Mouse (Mus musculus): ENCODE data around the gene Arhgap29. TPM values are rescaled to one million over a fixed set of nuclear protein-coding genes. Genes with fewer than 3 reads are reported as not detected.

Arhgap29 gene
- 3.4 and 4.9 TPM in 2 replicates for polyA plus RNA-seq (2015; fragmentation: Nextera tagmentation; extraction: Ambion mirVana)

GRCm38 (mm10) chr3:121952041-121952591 lies at the start of gene Arhgap29:
TSS of gene Arhgap29 (plus strand) at chr3:121952541.
- DNase-seq (ENCODE audit: low spot score), result no peak

DNA sequence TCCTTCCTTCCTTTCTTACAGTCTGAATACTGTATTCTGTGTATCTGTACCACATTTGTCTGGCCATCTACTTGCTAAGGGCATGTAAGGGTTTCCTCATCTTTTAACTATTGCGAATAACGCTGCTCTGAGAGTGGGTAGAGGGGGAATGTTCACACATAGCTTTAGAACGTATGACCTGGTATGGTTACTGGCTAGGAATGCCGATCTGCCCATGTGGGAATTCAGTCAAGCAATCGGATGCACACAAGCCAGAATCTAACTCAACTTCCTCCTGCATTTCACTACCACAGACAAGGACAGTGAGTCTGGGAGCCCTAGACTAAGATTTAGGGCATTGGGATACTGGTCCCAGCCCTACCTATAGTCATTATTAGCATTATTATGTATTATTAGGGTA lies 49.6 kb upstream of the Arhgap29 start:
- no peak for DNase-seq (ENCODE audit: low spot score)

DNA sequence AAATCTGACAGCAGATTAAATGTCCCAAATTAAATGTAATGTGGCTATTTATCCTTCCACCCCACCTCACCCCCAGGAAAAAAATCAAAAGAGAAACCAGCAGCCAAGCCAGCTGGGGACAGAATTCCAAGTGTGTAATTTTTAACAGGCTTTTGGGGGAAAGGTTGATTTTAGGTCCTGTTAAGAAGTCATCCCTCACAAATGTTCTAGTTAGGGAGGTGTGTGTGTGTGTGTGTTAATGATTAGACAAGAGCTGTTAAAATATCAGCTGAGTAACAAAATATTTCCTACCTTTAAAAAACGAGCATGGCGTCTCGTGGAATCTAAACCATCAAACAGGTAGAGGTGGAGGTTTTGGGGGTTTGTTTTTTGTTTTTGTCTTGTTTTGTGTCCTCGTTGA lies 49.1 kb upstream of the Arhgap29 start:
- no peak for DNase-seq (ENCODE audit: low spot score)

- DNase-seq (ENCODE audit: low spot score), result no peak
These were observed 48.6 kb upstream of the Arhgap29 start for GRCm38 (mm10) chr3:121903695-121904094.

DNA sequence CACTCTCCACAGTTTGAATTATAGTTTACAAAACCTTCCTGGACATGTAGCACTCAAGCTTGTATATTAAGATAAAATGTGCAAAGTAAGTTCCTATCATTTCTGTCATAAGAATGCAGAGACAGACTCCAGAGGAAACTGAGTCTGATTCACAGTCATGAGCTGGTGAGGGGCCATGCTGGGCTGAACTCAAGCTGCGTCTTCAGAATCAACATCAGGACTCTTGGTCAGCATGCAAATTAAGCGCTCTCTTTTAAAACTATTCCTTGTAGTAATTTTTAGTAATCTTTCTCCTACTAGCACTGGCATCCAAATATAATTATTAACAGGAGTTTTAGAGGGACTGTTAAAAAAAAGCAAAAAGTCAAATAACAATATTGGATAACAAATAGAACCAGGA lies 47.9 kb upstream of the Arhgap29 start:
- DNase-seq (ENCODE audit: low spot score), result no peak

DNA sequence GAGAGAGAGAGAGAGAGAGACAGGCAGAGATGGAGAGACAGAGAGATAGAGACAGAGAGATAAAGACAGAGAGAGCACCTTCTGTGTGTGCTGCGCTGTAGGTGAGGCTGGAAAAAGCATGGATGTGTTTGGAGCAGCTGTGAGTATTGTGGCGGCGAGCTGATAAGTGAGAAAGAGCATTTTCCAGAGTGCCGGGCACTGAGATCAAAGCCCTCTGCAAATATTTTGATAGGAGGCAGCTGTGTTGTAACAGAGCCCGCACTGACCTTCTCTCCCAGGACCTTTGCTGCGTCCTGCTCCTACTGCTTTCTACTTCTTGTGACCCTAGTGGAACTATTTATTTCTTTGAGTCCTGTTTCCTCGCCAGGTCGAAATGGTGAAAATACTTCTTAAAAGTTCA lies 45.7 kb upstream of the Arhgap29 start:
- no peak for DNase-seq (ENCODE audit: low spot score)

DNA sequence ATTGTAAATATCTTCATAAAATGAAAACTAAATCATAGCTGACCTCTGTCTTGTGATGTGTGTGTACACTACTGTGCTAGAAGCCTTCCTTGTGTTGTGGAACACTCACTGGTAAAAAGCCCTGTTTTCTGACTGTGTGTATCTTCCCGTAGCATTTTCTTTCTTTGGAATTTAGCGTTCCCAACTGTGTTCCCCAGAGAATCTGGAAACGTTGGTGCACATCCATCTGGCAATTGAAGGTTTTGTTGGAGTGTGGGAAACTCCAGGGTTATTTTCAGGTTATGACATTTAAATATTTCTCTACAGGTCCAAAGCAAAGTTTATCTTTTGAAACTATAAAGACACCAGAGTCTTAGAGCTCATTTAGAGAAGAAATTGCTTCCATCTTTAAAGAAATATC lies 43.2 kb upstream of the Arhgap29 start:
- DNase-seq (ENCODE audit: low spot score), result no peak

GRCm38 (mm10) chr3:121913476-121913875 lies 38.9 kb upstream of the Arhgap29 start:
- no peak for DNase-seq (ENCODE audit: low spot score)

- DNase-seq (ENCODE audit: low spot score), result no peak
These were observed 37.7 kb upstream of the Arhgap29 start for GRCm38 (mm10) chr3:121914459-121915185.

GRCm38 (mm10) chr3:121915191-121915590 lies 37.1 kb upstream of the Arhgap29 start:
- DNase-seq (ENCODE audit: low spot score), result no peak

- no peak for DNase-seq (ENCODE audit: low spot score)
These were observed 35.4 kb upstream of the Arhgap29 start for GRCm38 (mm10) chr3:121916802-121917532.

GRCm38 (mm10) chr3:121917658-121918057 lies 34.7 kb upstream of the Arhgap29 start:
- no peak for DNase-seq (ENCODE audit: low spot score)

GRCm38 (mm10) chr3:121919961-121920360 lies 32.4 kb upstream of the Arhgap29 start:
- DNase-seq (ENCODE audit: low spot score), result no peak

DNA sequence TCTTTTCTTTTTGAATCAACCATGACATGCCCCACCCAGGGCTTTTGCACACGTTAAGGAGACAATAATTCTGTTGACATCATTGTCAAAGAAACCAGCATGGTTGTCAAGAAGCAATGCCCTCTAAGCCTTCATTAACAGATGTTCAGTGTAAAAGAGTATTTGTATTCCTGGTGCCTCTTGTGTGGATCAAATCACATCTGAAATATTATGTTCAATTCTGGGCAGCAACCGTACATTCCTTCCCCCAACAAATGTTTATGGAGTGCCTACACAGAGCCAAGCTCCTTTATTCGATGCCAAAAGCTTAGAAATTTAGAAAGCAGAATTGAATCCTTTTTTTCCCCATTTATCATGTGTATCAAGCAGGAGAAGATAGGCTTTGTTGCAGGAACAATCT lies 31.6 kb upstream of the Arhgap29 start:
- DNase-seq (ENCODE audit: low spot score), result no peak

DNA sequence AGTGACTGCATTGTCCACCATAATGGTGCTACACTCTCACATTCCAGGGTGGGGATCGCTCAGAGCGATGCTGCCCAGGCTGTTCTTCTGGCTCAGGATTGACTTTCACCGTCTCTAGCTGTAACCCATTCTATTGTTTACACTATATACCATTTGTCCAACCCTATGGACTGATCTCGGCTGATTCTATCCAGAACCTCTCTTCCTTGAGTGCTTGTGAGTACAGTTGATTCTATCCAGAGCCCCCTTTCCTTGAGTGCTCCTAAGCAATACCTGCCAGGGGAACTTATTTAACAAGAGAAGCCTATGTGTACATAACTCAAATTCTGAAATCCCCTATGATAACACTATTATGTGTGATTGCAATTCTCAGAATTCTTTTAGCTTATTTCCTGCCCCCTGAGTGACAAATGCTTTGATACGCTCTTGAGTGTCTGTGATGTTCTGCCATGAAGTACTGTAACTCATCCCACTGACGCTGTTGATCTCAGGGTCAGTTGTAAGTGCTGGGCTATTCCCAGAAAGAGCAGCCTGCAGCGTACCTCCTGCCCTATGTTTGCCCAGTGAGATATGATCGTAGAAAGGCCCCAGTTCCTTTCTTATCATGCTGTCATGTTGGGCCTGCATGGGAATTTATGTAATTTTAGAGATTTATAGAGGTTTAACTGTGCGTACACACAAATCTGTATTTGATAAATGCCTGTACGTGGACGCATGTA lies 27.4 kb upstream of the Arhgap29 start:
- DNase-seq (ENCODE audit: low spot score), result no peak

DNA sequence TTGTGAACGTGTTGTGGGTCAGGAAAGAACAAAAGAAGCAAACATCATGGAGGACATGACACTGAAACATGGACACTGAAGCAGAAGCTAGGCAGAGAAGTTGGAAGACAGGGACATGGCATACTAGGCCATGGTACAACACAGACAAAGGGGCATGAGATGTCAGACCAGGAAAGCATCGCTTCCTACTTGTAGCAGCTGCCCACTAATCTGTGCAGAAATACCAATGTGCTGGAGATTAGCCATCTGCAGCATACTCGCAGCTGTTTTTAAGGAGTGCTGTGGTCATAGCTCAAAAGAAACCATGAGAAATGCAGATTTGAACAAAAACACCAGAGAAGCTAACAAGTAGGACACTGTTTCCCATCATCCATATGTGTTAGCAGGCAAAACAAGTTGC lies 24.7 kb upstream of the Arhgap29 start:
- DNase-seq (ENCODE audit: low spot score), result no peak

GRCm38 (mm10) chr3:121932815-121933214 lies 19.5 kb upstream of the Arhgap29 start:
- no peak for DNase-seq (ENCODE audit: low spot score)

- DNase-seq (ENCODE audit: low spot score), result no peak
These were observed 16.1 kb upstream of the Arhgap29 start for GRCm38 (mm10) chr3:121936241-121936640.

DNA sequence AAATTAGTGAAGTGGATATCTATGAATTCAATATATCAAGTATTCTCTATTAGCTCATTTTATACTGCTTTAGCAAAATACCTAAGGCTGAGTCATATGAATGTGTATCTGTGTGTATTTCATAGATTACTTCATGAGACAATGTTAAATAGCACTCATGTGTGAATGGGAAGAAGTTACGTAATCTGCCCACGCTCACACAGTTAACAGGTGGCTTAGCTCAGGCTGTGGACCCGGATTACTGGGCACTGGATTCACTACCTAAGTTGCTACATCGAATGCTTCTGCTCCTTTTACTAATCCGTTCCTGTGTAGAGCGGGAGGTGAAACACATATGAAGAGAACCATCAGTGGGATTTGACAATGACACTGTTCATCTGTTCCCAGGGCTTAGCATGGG lies 15.3 kb upstream of the Arhgap29 start:
- no peak for DNase-seq (ENCODE audit: low spot score)

GRCm38 (mm10) chr3:121939658-121940057 lies 12.7 kb upstream of the Arhgap29 start:
- DNase-seq (ENCODE audit: low spot score), result no peak

DNA sequence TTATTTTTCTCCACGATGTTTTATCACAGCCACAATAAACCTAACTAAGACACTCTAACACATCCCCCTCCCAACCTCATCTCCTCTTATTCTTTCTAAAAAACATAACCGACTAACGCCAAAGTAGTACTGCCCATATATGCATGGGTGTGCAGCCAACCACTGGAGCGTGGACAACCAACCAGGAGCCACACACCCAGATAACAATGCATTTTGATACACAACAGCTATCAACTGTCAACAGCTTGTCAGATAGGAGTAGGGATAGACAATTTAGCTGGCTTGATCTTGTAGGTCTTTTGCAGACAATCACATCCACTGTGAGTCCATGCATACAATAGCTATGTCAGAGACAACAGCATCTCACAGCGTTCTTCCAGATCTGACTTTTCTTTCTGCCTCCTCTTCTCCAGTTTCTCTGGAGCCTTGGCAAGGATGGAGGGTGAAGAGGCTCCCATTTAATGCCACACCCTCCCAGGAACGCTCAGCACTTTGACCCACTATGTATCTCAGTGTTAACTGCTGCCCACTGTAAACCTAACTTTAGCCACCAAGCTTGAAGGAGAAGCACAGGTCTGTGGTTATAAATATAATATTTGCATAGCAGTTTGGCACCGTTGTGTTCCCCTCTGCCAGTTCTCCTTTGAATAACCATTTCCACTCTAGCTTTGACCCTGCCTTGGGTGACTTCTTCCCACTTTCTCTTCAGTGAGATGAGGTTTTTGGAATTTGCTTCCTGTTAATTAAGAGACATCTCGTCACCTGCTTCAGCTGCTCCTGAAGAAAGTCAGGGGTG lies 12.0 kb upstream of the Arhgap29 start:
- DNase-seq (ENCODE audit: low spot score), result no peak

Measured in thymus, postnatal 0 days (tissue).